Mouse (Mus musculus) hindbrain, embryonic 12.5 days (tissue): ENCODE results near the gene Zfp687. TPM values are rescaled to one million over a fixed set of nuclear protein-coding genes. Genes with fewer than 3 reads are reported as not detected.

ENCODE experiments used
- ATAC-seq: fragments of 200-750 bp; cut with Nextera tagmentation; 2 replicates; pipeline ENCODE4 v1.8.0; 2017; ENCODE audit warnings: moderate TSS enrichment; ENCODE audit not compliant: low FRiP score
- H3K27ac ChIP-seq: fragments of 300-500 bp; sonication (generic); 2 replicates; pipeline ENCODE4 v1.5.1; 2016; ENCODE audit warnings: mild to moderate bottlenecking
- H3K27me3 ChIP-seq: fragments of 300-500 bp; sonication (generic); 2 replicates; pipeline ENCODE4 v1.6.1; 2016; ENCODE audit warnings: mild to moderate bottlenecking
- H3K36me3 ChIP-seq: fragments of 300-500 bp; sonication (generic); 2 replicates; pipeline ENCODE4 v1.6.1; 2016; ENCODE audit warnings: mild to moderate bottlenecking
- H3K4me1 ChIP-seq: fragments of 300-500 bp; sonication (generic); 2 replicates; pipeline ENCODE4 v1.6.1; 2016
- H3K4me2 ChIP-seq: fragments of 300-500 bp; sonication (generic); replicated peaks from 2 replicates; pipeline ENCODE4 v1.6.1; 2016; ENCODE audit warnings: mild to moderate bottlenecking
- H3K4me3 ChIP-seq: fragments of 300-500 bp; sonication (generic); 2 replicates; pipeline ENCODE4 v1.5.1; 2016; ENCODE audit warnings: mild to moderate bottlenecking
- H3K9ac ChIP-seq: fragments of 300-500 bp; sonication (generic); 2 replicates; pipeline ENCODE4 v1.6.1; 2016; ENCODE audit warnings: mild to moderate bottlenecking, moderate library complexity
- H3K9me3 ChIP-seq: fragments of 300-500 bp; sonication (generic); replicated peaks from 2 replicates; pipeline ENCODE4 v1.6.1; 2016; ENCODE audit warnings: mild to moderate bottlenecking
- WGBS: fragments of 180-500 bp; shearing (Covaris S2); methylation state at CpG from one replicate; pipeline ENCODE4 v1.1.7; 2016; 5-methylcytosine and 5-hydroxymethylcytosine counted together
- polyA plus RNA-seq: library from polyadenylated mRNA; unstranded; fragments of >200 nt; fragmentation: Nextera tagmentation; extraction: Ambion mirVana; gene quantifications from 2 replicates; pipeline ENCODE4 v1.2.1, GENCODE M21; 2016

The Zfp687 gene
- polyA plus RNA-seq, 1 experiment from 2014 or later: 32.8 TPM

- no peaks in the 10 kb centered on the region for H3K9me3 ChIP-seq
- peaks cover 27% of the 10 kb centered on the region for H3K36me3 ChIP-seq
- under 1% methylated on average over 44 of the region's 44 CpGs for WGBS
- H3K4me1 ChIP-seq: peaks cover 24% of the 10 kb centered on the region
- peak overlapping the region; percentile 94 for H3K4me2 ChIP-seq
- H3K27me3 ChIP-seq: no peaks in the 10 kb centered on the region
- peak overlapping the region; percentile 77 for H3K4me3 ChIP-seq
- H3K27ac ChIP-seq: peak overlapping the region; percentile 69
- H3K9ac ChIP-seq: peak overlapping the region; percentile 82
- ATAC-seq: peak; percentile 32
Measured at GRCm38 (mm10) chr3:95014428-95015151, 658 bp downstream of the Zfp687 start.

DNA sequence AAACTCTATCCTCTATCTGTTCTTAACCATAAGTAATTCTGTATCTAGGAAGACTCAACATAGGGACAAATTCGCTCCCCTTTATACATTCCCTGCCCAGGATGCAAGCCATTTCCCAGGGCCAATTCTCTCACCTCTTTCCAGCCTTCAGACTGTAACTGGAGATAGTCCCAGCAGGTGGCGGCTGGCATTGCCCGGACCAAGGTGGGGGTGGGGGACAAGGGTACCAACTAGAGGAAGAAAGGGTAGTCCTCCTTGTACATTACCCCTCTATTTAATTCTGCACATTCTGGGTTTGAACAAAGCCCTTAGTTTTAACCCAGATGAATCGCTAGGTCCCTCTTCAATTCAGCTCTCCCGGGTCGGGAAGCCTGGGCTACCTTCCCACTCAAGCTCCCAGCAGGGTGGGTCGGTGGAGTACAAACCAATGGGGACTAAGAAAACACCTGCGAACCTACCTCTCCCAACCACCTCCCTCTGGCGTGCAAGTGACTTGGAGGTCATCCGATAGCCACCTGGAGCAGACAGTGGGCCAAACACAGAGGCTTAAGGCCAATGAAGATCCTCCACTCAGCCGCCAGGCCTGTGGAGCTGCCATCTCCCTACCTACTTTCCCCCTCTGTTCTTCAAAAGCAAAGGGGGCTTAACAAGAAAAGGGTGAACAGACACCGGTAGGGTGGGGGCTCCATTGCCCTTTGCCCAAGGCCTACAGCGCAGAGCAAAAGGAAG is 1.4 kb downstream of the Zfp687 start:
- no peaks in the 10 kb centered on the region for H3K27me3 ChIP-seq
- ATAC-seq: no peak
- peaks cover 24% of the 10 kb centered on the region for H3K4me1 ChIP-seq
- H3K27ac ChIP-seq: no peak overlapping the region
- peak overlapping the region; percentile 77 for H3K4me3 ChIP-seq
- peak overlapping the region; percentile 82 for H3K9ac ChIP-seq
- WGBS: 15% methylated on average over 13 of the region's 13 CpGs
- H3K9me3 ChIP-seq: no peaks in the 10 kb centered on the region
- H3K36me3 ChIP-seq: peaks cover 34% of the 10 kb centered on the region
- peak overlapping the region; percentile 94 for H3K4me2 ChIP-seq

- Histone ChIP-seq H3K36me3 (peaks cover 43% of the 10 kb centered on the region), H3K27me3 (no peaks in the 10 kb centered on the region), H3K4me2 (peak overlapping the region; percentile 94; the same call in 1 of the 2 replicates), H3K9me3 (no peaks in the 10 kb centered on the region), H3K27ac (no peak overlapping the region), H3K9ac (peak overlapping the region; percentile 82; the same call in 1 of the 2 replicates), H3K4me1 (peaks cover 24% of the 10 kb centered on the region), H3K4me3 (peak overlapping the region; percentile 77)
- ATAC-seq: no peak
- WGBS: 79% methylated on average over 3 of the region's 3 CpGs
Measured at GRCm38 (mm10) chr3:95012982-95013381, 2.3 kb downstream of the Zfp687 start.

GRCm38 (mm10) chr3:95010396-95010795 is 4.9 kb downstream of the Zfp687 start:
- no peak for ATAC-seq
- WGBS: 88% methylated on average over 7 of the region's 7 CpGs
- peaks cover 19% of the 10 kb centered on the region for H3K4me1 ChIP-seq

DNA sequence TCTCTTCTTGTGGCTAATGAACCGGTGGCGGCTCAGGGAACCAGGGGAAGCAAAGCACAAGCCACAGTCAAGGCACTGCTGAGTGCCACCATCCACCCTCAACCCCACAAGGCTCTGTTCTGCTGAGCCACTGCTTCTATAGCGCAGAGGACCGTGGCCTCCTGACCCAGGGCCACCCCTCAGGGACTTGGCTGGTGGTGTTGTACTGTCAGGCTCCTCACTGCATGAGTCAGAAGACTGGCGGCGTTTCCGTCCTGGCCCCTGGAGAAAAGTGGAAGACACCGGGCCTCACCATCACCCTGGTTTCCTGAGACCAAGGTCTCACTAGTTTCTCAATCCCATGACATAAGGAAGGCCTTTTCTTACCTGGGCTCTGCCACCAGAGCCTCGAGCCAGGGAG is 7.5 kb downstream of the Zfp687 start:
- no peaks in the 10 kb centered on the region for H3K27me3 ChIP-seq
- H3K36me3 ChIP-seq: peaks cover 87% of the 10 kb centered on the region
- no peak overlapping the region for H3K9ac ChIP-seq
- WGBS: 85% methylated on average over 9 of the region's 9 CpGs
- H3K27ac ChIP-seq: no peak overlapping the region
- 0 out of 2 replicates have a peak, but pooled peaks cover 3% of the 10 kb centered on the region for H3K4me1 ChIP-seq
- H3K4me2 ChIP-seq: no peak overlapping the region
- H3K9me3 ChIP-seq: no peaks in the 10 kb centered on the region
- no peak for ATAC-seq
- no peak overlapping the region for H3K4me3 ChIP-seq

More at GRCm38 (mm10) chr3:95010396-95010795, 4.9 kb downstream of the Zfp687 start:
- Histone ChIP-seq H3K9me3 (no peaks in the 10 kb centered on the region), H3K36me3 (peaks cover 66% of the 10 kb centered on the region), H3K27me3 (no peaks in the 10 kb centered on the region), H3K4me2 (no peak overlapping the region), H3K4me3 (no peak overlapping the region), H3K27ac (no peak overlapping the region), H3K9ac (no peak overlapping the region)

GRCm38 (mm10) chr3:95005651-95006050 is 9.6 kb downstream of the Zfp687 start:
- 87% methylated on average over 3 of the region's 3 CpGs for WGBS
- ATAC-seq: no peak
- Histone ChIP-seq H3K36me3 (peaks cover 82% of the 10 kb centered on the region), H3K4me1 (0 out of 2 replicates have a peak, but pooled peaks cover 3% of the 10 kb centered on the region), H3K27ac (no peak overlapping the region), H3K27me3 (no peaks in the 10 kb centered on the region), H3K9me3 (no peaks in the 10 kb centered on the region), H3K4me2 (no peak overlapping the region), H3K4me3 (no peak overlapping the region), H3K9ac (no peak overlapping the region)

DNA sequence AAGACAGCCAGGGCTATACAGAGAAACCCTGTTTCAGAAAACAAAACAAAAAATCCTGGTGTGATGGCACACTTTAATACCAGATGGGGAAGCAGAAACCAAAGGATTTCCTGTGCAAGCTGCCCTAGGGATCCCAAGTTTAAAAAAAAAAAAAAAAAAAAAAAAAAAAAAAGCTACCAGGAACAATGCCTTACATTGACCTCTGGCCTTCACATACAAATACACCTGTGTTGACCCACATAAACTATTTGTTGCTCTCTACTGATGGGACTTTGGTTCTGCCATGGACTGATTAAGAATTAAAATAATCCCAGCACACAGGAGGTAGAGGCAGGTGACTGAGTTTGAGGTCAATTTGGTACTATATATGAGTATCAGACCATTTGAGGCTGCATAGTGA is 12.0 kb downstream of the Zfp687 start:
- Histone ChIP-seq H3K27me3 (no peaks in the 10 kb centered on the region), H3K4me2 (no peak overlapping the region), H3K4me1 (0 out of 2 replicates have a peak, but pooled peaks cover 3% of the 10 kb centered on the region), H3K27ac (no peak overlapping the region), H3K9ac (no peak overlapping the region), H3K4me3 (no peak overlapping the region), H3K36me3 (peaks cover 79% of the 10 kb centered on the region), H3K9me3 (no peaks in the 10 kb centered on the region)
- ATAC-seq: no peak

- 64% methylated on average over 4 of the region's 4 CpGs for WGBS
- Histone ChIP-seq H3K4me1 (0 out of 2 replicates have a peak, but pooled peaks cover 3% of the 10 kb centered on the region), H3K27ac (no peak overlapping the region; the same call in 1 of the 2 replicates), H3K4me2 (no peak overlapping the region), H3K36me3 (peaks cover 79% of the 10 kb centered on the region), H3K9ac (no peak overlapping the region), H3K27me3 (no peaks in the 10 kb centered on the region), H3K4me3 (no peak overlapping the region), H3K9me3 (no peaks in the 10 kb centered on the region)
- ATAC-seq: peak; percentile 56; the same call in 1 of the 2 replicates
Measured at GRCm38 (mm10) chr3:95002569-95002968, 12.7 kb downstream of the Zfp687 start.

DNA sequence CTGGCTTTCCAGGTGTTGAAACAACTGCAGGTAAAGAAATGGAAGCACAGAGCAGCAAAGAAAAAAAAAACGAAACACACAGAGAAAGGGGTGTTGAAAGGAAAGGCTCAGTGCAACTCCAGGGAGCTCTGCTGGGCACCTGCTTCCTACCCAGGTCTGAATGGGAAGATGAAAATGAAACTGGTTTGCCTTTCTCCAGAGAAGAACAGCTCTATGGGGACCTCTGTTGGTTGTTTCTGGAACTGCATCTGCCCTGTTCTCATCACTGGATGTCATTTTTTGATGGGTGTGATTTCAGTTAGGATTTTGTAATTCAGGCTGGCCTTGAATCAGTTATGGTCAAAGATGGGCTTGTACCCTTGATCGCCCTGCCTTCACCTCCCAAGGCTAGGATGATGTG is 18.3 kb downstream of the Zfp687 start:
- peaks cover 85% of the 10 kb centered on the region for H3K36me3 ChIP-seq
- H3K4me2 ChIP-seq: no peak overlapping the region
- no peaks in the 10 kb centered on the region for H3K9me3 ChIP-seq
- H3K9ac ChIP-seq: no peak overlapping the region
- no peak for ATAC-seq
- H3K4me3 ChIP-seq: no peak overlapping the region
- H3K27ac ChIP-seq: no peak overlapping the region
- no peaks in the 10 kb centered on the region for H3K27me3 ChIP-seq
- 41% methylated on average over 2 of the region's 2 CpGs for WGBS
- H3K4me1 ChIP-seq: no peaks in the 10 kb centered on the region

GRCm38 (mm10) chr3:94989159-94989761 is 26.0 kb downstream of the Zfp687 start:
- Histone ChIP-seq H3K9me3 (no peaks in the 10 kb centered on the region), H3K27me3 (no peaks in the 10 kb centered on the region), H3K4me3 (no peak overlapping the region), H3K4me2 (no peak overlapping the region), H3K9ac (no peak overlapping the region), H3K4me1 (peaks cover 6% of the 10 kb centered on the region; the same call in 1 of the 2 replicates), H3K36me3 (peaks cover 59% of the 10 kb centered on the region), H3K27ac (no peak overlapping the region; the same call in 1 of the 2 replicates)
- 56% methylated on average over 9 of the region's 9 CpGs for WGBS
- ATAC-seq: no peak

- Histone ChIP-seq H3K36me3 (peaks cover 54% of the 10 kb centered on the region), H3K4me2 (no peak overlapping the region), H3K4me1 (peaks cover 6% of the 10 kb centered on the region; the same call in 1 of the 2 replicates), H3K27me3 (no peaks in the 10 kb centered on the region), H3K4me3 (no peak overlapping the region), H3K9ac (no peak overlapping the region), H3K9me3 (no peaks in the 10 kb centered on the region), H3K27ac (no peak overlapping the region)
- no peak for ATAC-seq
Measured at GRCm38 (mm10) chr3:94987578-94987977, 27.7 kb downstream of the Zfp687 start.

DNA sequence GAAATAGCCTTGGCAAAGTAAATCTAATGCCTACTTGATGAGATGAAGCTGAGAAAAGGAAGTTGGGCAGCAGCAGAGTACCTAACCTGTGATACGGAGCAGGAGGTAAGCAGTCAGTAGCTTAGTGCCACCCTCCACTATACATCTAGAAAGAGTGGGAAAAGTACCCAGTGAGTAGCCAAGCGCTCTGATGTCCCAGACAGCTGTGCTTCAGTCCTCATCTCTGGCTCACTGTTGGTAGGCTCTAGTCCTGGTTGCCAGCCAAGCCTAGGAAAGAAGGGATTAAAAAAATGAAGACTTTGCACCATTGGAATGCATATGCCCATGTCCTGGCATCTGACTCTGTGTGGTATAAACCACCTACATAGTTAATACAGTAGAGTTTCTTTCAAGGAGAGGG is 29.7 kb downstream of the Zfp687 start:
- Histone ChIP-seq H3K4me3 (no peak overlapping the region), H3K27ac (no peak overlapping the region), H3K9ac (no peak overlapping the region), H3K4me2 (no peak overlapping the region), H3K4me1 (peaks cover 6% of the 10 kb centered on the region; the same call in 1 of the 2 replicates), H3K36me3 (peaks cover 42% of the 10 kb centered on the region), H3K27me3 (no peaks in the 10 kb centered on the region), H3K9me3 (no peaks in the 10 kb centered on the region)
- ATAC-seq: no peak
- WGBS: 95% methylated on average over 2 of the region's 2 CpGs
